Mouse (Mus musculus): ENCODE measurements around the gene Mboat1. TPM values are rescaled to one million over a fixed set of nuclear protein-coding genes. Genes with fewer than 3 reads are reported as not detected.

The Mboat1 gene
- polyA plus RNA-seq, 1 experiment from 2014 or later, result 2.2 TPM

- no peaks in the 10 kb centered on the region for H3K9me3 ChIP-seq (replicated peaks; ENCODE audit: control insufficient read depth, low read length)
- 73% methylated on average over 3 of the region's 3 CpGs for WGBS
- no peak overlapping the region for H3K4me3 ChIP-seq (ENCODE audit: low read depth, low read length)
- ATAC-seq (no peak), DNase-seq (ENCODE audit: low spot score) (no peak)
- no peak overlapping the region for H3K4me2 ChIP-seq (ENCODE audit: low read length)
- H3K4me1 ChIP-seq (ENCODE audit: control insufficient read depth, insufficient read depth, low read length), result 0 out of 2 replicates have a peak, but pooled peaks cover 2% of the 10 kb centered on the region
- H3K27me3 ChIP-seq (replicated peaks; ENCODE audit: control insufficient read depth, insufficient read depth, low read length), result no peaks in the 10 kb centered on the region
- no peaks in the 10 kb centered on the region for H3K36me3 ChIP-seq (ENCODE audit: control insufficient read depth, insufficient read depth, low read length)
- no peak overlapping the region for H3K27ac ChIP-seq (ENCODE audit: low read depth, low read length)
- H3K9ac ChIP-seq (ENCODE audit: low read length), result no peak overlapping the region
Measured at GRCm38 (mm10) chr13:30251431-30251830, 115.1 kb downstream of the Mboat1 start.

- Histone ChIP-seq H3K27ac (ENCODE audit: low read depth, low read length) (no peak overlapping the region), H3K9ac (ENCODE audit: low read length) (no peak overlapping the region), H3K36me3 (ENCODE audit: control insufficient read depth, insufficient read depth, low read length) (no peaks in the 10 kb centered on the region), H3K9me3 (replicated peaks; ENCODE audit: control insufficient read depth, low read length) (no peaks in the 10 kb centered on the region), H3K4me2 (ENCODE audit: low read length) (no peak overlapping the region), H3K4me1 (ENCODE audit: control insufficient read depth, insufficient read depth, low read length) (0 out of 2 replicates have a peak, but pooled peaks cover 2% of the 10 kb centered on the region), H3K27me3 (replicated peaks; ENCODE audit: control insufficient read depth, insufficient read depth, low read length) (no peaks in the 10 kb centered on the region), H3K4me3 (ENCODE audit: low read depth, low read length) (no peak overlapping the region)
- ATAC-seq (no peak), DNase-seq (ENCODE audit: low spot score) (no peak)
- 74% methylated on average over 3 of the region's 3 CpGs for WGBS
Measured at GRCm38 (mm10) chr13:30252692-30253091, 116.4 kb downstream of the Mboat1 start.

GRCm38 (mm10) chr13:30253636-30254264, 117.5 kb downstream of the Mboat1 start:
- peak; percentile 44 for ATAC-seq
- H3K4me1 ChIP-seq (ENCODE audit: control insufficient read depth, insufficient read depth, low read length), result 0 out of 2 replicates have a peak, but pooled peaks cover 2% of the 10 kb centered on the region

GRCm38 (mm10) chr13:30254421-30254820, 118.1 kb downstream of the Mboat1 start:
- no peak overlapping the region; the same call in 1 of the 2 replicates for H3K27ac ChIP-seq (ENCODE audit: low read depth, low read length)
- H3K4me2 ChIP-seq (ENCODE audit: low read length), result no peak overlapping the region
- ATAC-seq (no peak), DNase-seq (ENCODE audit: low spot score) (no peak)
- no peaks in the 10 kb centered on the region for H3K9me3 ChIP-seq (replicated peaks; ENCODE audit: control insufficient read depth, low read length)
- H3K4me3 ChIP-seq (ENCODE audit: low read depth, low read length), result no peak overlapping the region
- H3K9ac ChIP-seq (ENCODE audit: low read length), result no peak overlapping the region
- H3K36me3 ChIP-seq (ENCODE audit: control insufficient read depth, insufficient read depth, low read length), result no peaks in the 10 kb centered on the region
- 71% methylated on average over 6 of the region's 6 CpGs for WGBS
- no peaks in the 10 kb centered on the region for H3K27me3 ChIP-seq (replicated peaks; ENCODE audit: control insufficient read depth, insufficient read depth, low read length)
- H3K4me1 ChIP-seq (ENCODE audit: control insufficient read depth, insufficient read depth, low read length), result 0 out of 2 replicates have a peak, but pooled peaks cover 2% of the 10 kb centered on the region

More at GRCm38 (mm10) chr13:30253636-30254264, 117.5 kb downstream of the Mboat1 start:
- no peak overlapping the region for H3K9ac ChIP-seq (ENCODE audit: low read length)
- H3K9me3 ChIP-seq (replicated peaks; ENCODE audit: control insufficient read depth, low read length), result no peaks in the 10 kb centered on the region
- H3K27me3 ChIP-seq (replicated peaks; ENCODE audit: control insufficient read depth, insufficient read depth, low read length), result no peaks in the 10 kb centered on the region
- H3K4me2 ChIP-seq (ENCODE audit: low read length), result no peak overlapping the region
- no peak overlapping the region for H3K27ac ChIP-seq (ENCODE audit: low read depth, low read length)
- no peak overlapping the region for H3K4me3 ChIP-seq (ENCODE audit: low read depth, low read length)
- peak; percentile 46 for DNase-seq (ENCODE audit: low spot score)
- no peaks in the 10 kb centered on the region for H3K36me3 ChIP-seq (ENCODE audit: control insufficient read depth, insufficient read depth, low read length)
- WGBS, result 22% methylated on average over 5 of the region's 5 CpGs

- Histone ChIP-seq H3K27ac (ENCODE audit: low read depth, low read length) (no peak overlapping the region), H3K36me3 (ENCODE audit: control insufficient read depth, insufficient read depth, low read length) (no peaks in the 10 kb centered on the region), H3K4me2 (ENCODE audit: low read length) (no peak overlapping the region), H3K27me3 (replicated peaks; ENCODE audit: control insufficient read depth, insufficient read depth, low read length) (no peaks in the 10 kb centered on the region), H3K9me3 (replicated peaks; ENCODE audit: control insufficient read depth, low read length) (no peaks in the 10 kb centered on the region), H3K4me3 (ENCODE audit: low read depth, low read length) (no peak overlapping the region), H3K9ac (ENCODE audit: low read length) (no peak overlapping the region), H3K4me1 (ENCODE audit: control insufficient read depth, insufficient read depth, low read length) (0 out of 2 replicates have a peak, but pooled peaks cover 2% of the 10 kb centered on the region)
- DNase-seq (ENCODE audit: low spot score) (no peak), ATAC-seq (no peak)
- WGBS, result 80% methylated on average over 10 of the region's 10 CpGs
Measured at GRCm38 (mm10) chr13:30258802-30259201, 122.5 kb downstream of the Mboat1 start.

- H3K4me1 ChIP-seq (ENCODE audit: control insufficient read depth, insufficient read depth, low read length), result no peaks in the 10 kb centered on the region
- H3K27ac ChIP-seq (ENCODE audit: low read depth, low read length), result no peak overlapping the region
- 96% methylated on average over 9 of the region's 9 CpGs for WGBS
- no peak overlapping the region for H3K4me2 ChIP-seq (ENCODE audit: low read length)
- H3K4me3 ChIP-seq (ENCODE audit: low read depth, low read length), result no peak overlapping the region
- no peaks in the 10 kb centered on the region for H3K27me3 ChIP-seq (replicated peaks; ENCODE audit: control insufficient read depth, insufficient read depth, low read length)
- H3K9me3 ChIP-seq (replicated peaks; ENCODE audit: control insufficient read depth, low read length), result no peaks in the 10 kb centered on the region
- no peak for DNase-seq (ENCODE audit: low spot score)
- ATAC-seq, result no peak
- no peak overlapping the region for H3K9ac ChIP-seq (ENCODE audit: low read length)
- H3K36me3 ChIP-seq (ENCODE audit: control insufficient read depth, insufficient read depth, low read length), result no peaks in the 10 kb centered on the region
Measured at GRCm38 (mm10) chr13:30259326-30259725, 123.0 kb downstream of the Mboat1 start.

- H3K4me2 ChIP-seq (ENCODE audit: low read length), result no peak overlapping the region
- no peaks in the 10 kb centered on the region for H3K36me3 ChIP-seq (ENCODE audit: control insufficient read depth, insufficient read depth, low read length)
- H3K4me3 ChIP-seq (ENCODE audit: low read depth, low read length), result no peak overlapping the region
- H3K4me1 ChIP-seq (ENCODE audit: control insufficient read depth, insufficient read depth, low read length), result no peaks in the 10 kb centered on the region
- no peak overlapping the region for H3K9ac ChIP-seq (ENCODE audit: low read length)
- WGBS, result 11% methylated on average over 8 of the region's 8 CpGs
- H3K27ac ChIP-seq (ENCODE audit: low read depth, low read length), result no peak overlapping the region
- H3K9me3 ChIP-seq (replicated peaks; ENCODE audit: control insufficient read depth, low read length), result no peaks in the 10 kb centered on the region
- ATAC-seq (peak; percentile 66), DNase-seq (ENCODE audit: low spot score) (peak; percentile 90)
- H3K27me3 ChIP-seq (replicated peaks; ENCODE audit: control insufficient read depth, insufficient read depth, low read length), result no peaks in the 10 kb centered on the region
Measured at GRCm38 (mm10) chr13:30259912-30260560, 123.7 kb downstream of the Mboat1 start.

- Histone ChIP-seq H3K9me3 (replicated peaks; ENCODE audit: control insufficient read depth, low read length) (no peaks in the 10 kb centered on the region), H3K27me3 (replicated peaks; ENCODE audit: control insufficient read depth, insufficient read depth, low read length) (no peaks in the 10 kb centered on the region), H3K4me3 (ENCODE audit: low read depth, low read length) (no peak overlapping the region), H3K27ac (ENCODE audit: low read depth, low read length) (no peak overlapping the region), H3K4me2 (ENCODE audit: low read length) (no peak overlapping the region), H3K4me1 (ENCODE audit: control insufficient read depth, insufficient read depth, low read length) (no peaks in the 10 kb centered on the region), H3K36me3 (ENCODE audit: control insufficient read depth, insufficient read depth, low read length) (no peaks in the 10 kb centered on the region), H3K9ac (ENCODE audit: low read length) (no peak overlapping the region)
- 88% methylated on average over 2 of the region's 2 CpGs for WGBS
- ATAC-seq, result no peak
- DNase-seq (ENCODE audit: low spot score), result no peak
Measured at GRCm38 (mm10) chr13:30263681-30264080, 127.4 kb downstream of the Mboat1 start.

GRCm38 (mm10) chr13:30264303-30264702, 128.0 kb downstream of the Mboat1 start:
- 79% methylated on average over 12 of the region's 12 CpGs for WGBS
- Histone ChIP-seq H3K36me3 (ENCODE audit: control insufficient read depth, insufficient read depth, low read length) (no peaks in the 10 kb centered on the region), H3K9ac (ENCODE audit: low read length) (no peak overlapping the region), H3K9me3 (replicated peaks; ENCODE audit: control insufficient read depth, low read length) (no peaks in the 10 kb centered on the region), H3K4me2 (ENCODE audit: low read length) (no peak overlapping the region), H3K4me3 (ENCODE audit: low read depth, low read length) (no peak overlapping the region), H3K4me1 (ENCODE audit: control insufficient read depth, insufficient read depth, low read length) (no peaks in the 10 kb centered on the region), H3K27ac (ENCODE audit: low read depth, low read length) (no peak overlapping the region), H3K27me3 (replicated peaks; ENCODE audit: control insufficient read depth, insufficient read depth, low read length) (no peaks in the 10 kb centered on the region)
- ATAC-seq (no peak), DNase-seq (ENCODE audit: low spot score) (no peak)

Data from forebrain, embryonic 14.5 days (tissue).